Mouse (Mus musculus) cerebellum, adult 2 months (tissue): ENCODE results near the gene Aprt.

Source experiments
- CTCF ChIP-seq: fragments of 200-500 bp; IDR thresholded peaks from 2 replicates; pipeline ENCODE4 v1.5.1; 2011; ENCODE audit warnings: low read depth, mild to moderate bottlenecking, control low read depth, low read length, moderate library complexity, borderline replicate concordance; ENCODE audit not compliant: insufficient read depth
- POLR2A ChIP-seq: fragments of 200-500 bp; IDR thresholded peaks from 2 replicates; pipeline ENCODE4 v1.6.1; 2011; ENCODE audit warnings: low read length, control low read depth, borderline replicate concordance; ENCODE audit not compliant: insufficient read depth

DNA sequence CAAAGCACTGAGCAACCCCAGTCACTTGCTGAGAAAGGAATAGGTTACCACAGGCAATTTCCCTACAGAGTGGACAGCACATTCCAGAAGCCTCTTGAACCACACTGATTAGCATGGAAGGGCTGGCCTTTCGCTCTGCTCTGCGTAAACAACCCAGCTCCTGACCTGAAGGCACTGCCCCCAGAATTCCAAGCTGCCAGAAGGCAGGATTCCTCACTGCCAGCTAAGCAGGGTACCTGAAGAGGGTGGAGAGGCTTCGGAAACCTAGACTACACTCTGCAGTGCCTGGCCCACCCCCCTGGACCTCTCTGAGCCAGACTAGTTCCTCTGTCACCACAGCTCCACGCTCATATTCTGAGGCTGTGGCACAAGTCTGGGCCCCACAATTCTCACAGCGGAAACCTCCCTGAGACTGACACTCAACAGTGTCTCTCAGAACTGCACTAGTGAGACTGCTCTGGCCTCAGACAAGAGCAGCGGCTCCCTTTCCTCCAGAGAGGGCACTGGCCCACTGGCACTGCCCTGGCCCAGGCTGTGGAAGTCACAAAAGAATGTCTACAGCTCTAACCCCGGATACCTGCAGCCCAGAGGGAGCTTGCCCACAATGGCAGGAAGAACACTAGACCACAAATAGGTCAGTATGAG is 50.1 kb downstream of the Aprt start:
- TF ChIP-seq CTCF: no peak
- TF ChIP-seq POLR2A: no peak
